Mouse (Mus musculus) embryonic facial prominence, embryonic 11.5 days (tissue): ENCODE measurements at regions not wholly inside any gene's neighbourhood (a gene's known extent, or its start where the extent isn't known, plus 50 kb on each side); places are given as distances from the start of the nearest gene placed in this dataset.
"Not testable (repeated sequence)": the region's sequence is repeated elsewhere in the genome, so short reads cannot be mapped to it uniquely, and the experiment has no call there.

Source experiments
- ATAC-seq: fragments of 200-750 bp; cut with Nextera tagmentation; replicated peaks from 2 replicates; pipeline ENCODE4 v1.8.0; 2017; ENCODE audit warnings: low read depth; ENCODE audit not compliant: insufficient number of reproducible peaks, low FRiP score, low TSS enrichment
- DNase-seq: peaks from one replicate; pipeline ENCODE4 v3.0.0-alpha.2; 2015; ENCODE audit warnings: low spot score
- H3K27ac ChIP-seq: fragments of 300-500 bp; sonication (generic); replicated peaks from 2 replicates; pipeline ENCODE4 v1.5.1; 2014; ENCODE audit warnings: mild to moderate bottlenecking, low read depth, low read length, control low read depth
- H3K27me3 ChIP-seq: fragments of 300-500 bp; sonication (generic); 2 replicates; pipeline ENCODE4 v1.6.1; 2014; ENCODE audit warnings: mild to moderate bottlenecking, low read length, moderate library complexity, mixed read lengths; ENCODE audit not compliant: control insufficient read depth, insufficient read depth
- H3K36me3 ChIP-seq: fragments of 300-500 bp; sonication (generic); replicated peaks from 2 replicates; pipeline ENCODE4 v1.6.1; 2014; ENCODE audit warnings: low read depth, mild to moderate bottlenecking, low read length, moderate library complexity, mixed read lengths; ENCODE audit not compliant: control insufficient read depth, insufficient read depth
- H3K4me1 ChIP-seq: fragments of 300-500 bp; sonication (generic); 2 replicates; pipeline ENCODE4 v1.6.1; 2014; ENCODE audit warnings: low read length, mixed read lengths; ENCODE audit not compliant: control insufficient read depth, insufficient read depth
- H3K4me2 ChIP-seq: fragments of 300-500 bp; sonication (generic); 2 replicates; pipeline ENCODE4 v1.6.1; 2014; ENCODE audit warnings: low read depth, mild to moderate bottlenecking, control low read depth, low read length, moderate library complexity
- H3K4me3 ChIP-seq: fragments of 300-500 bp; sonication (generic); 2 replicates; pipeline ENCODE4 v1.5.1; 2014; ENCODE audit warnings: low read depth, low read length, control low read depth
- H3K9ac ChIP-seq: fragments of 300-500 bp; sonication (generic); replicated peaks from 2 replicates; pipeline ENCODE4 v1.6.1; 2014; ENCODE audit warnings: mild to moderate bottlenecking, control low read depth, low read length
- H3K9me3 ChIP-seq: fragments of 300-500 bp; sonication (generic); replicated peaks from 2 replicates; pipeline ENCODE4 v1.6.1; 2016; ENCODE audit warnings: mild to moderate bottlenecking, low read length, inconsistent platforms, mixed read lengths; ENCODE audit not compliant: control insufficient read depth
- WGBS: fragments of 180-500 bp; shearing (Covaris S2); extraction: QIAGEN DNeasy Blood & Tissue Kit; methylation state at CpG from one replicate; pipeline ENCODE4 v1.1.7; 2014; 5-methylcytosine and 5-hydroxymethylcytosine counted together

- not testable (repeated sequence) for H3K4me3 ChIP-seq, H3K9me3 ChIP-seq, H3K4me1 ChIP-seq, H3K27me3 ChIP-seq, ATAC-seq, H3K36me3 ChIP-seq, H3K27ac ChIP-seq, H3K9ac ChIP-seq, H3K4me2 ChIP-seq
- DNase-seq: peak; percentile 37
- WGBS: 38% methylated on average over 6 of the region's 6 CpGs
Observed at GRCm38 (mm10) chr3:3302657-3303056, 2447.9 kb upstream of the Gm8797 start.

GRCm38 (mm10) chr3:3308461-3308860, 2442.1 kb upstream of the Gm8797 start:
- ATAC-seq (no peak), DNase-seq (no peak)
- no peaks in the 10 kb centered on the region for H3K27me3 ChIP-seq
- no peak overlapping the region for H3K27ac ChIP-seq
- WGBS: 63% methylated on average over 14 of the region's 14 CpGs
- H3K9me3 ChIP-seq: no peaks in the 10 kb centered on the region
- no peak overlapping the region for H3K4me2 ChIP-seq
- no peak overlapping the region for H3K4me3 ChIP-seq
- H3K4me1 ChIP-seq: no peaks in the 10 kb centered on the region
- H3K36me3 ChIP-seq: no peaks in the 10 kb centered on the region
- H3K9ac ChIP-seq: no peak overlapping the region

DNA sequence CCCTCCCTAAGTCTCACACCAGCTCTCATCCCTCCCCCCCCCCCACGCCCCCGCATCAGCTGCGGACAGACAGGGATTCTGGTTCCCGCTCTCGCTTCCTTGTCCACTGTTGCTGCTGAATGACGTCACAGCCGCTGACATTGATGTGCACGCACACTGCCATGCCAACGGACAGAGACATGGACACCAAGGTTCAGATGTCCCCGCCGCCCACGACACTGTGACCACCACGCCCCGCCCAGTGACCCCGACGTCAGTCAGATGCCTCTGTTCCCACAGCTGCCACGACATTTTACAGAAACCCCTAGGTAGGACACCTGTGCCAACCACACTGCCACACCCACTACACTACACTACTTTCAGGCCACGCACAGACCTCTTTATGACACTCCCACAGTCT, 2441.6 kb upstream of the Gm8797 start:
- H3K4me3 ChIP-seq: no peak overlapping the region
- DNase-seq (no peak), ATAC-seq (no peak)
- H3K27ac ChIP-seq: no peak overlapping the region
- no peaks in the 10 kb centered on the region for H3K27me3 ChIP-seq
- no peaks in the 10 kb centered on the region for H3K9me3 ChIP-seq
- H3K9ac ChIP-seq: no peak overlapping the region
- no peaks in the 10 kb centered on the region for H3K4me1 ChIP-seq
- H3K36me3 ChIP-seq: no peaks in the 10 kb centered on the region
- WGBS: 64% methylated on average over 18 of the region's 18 CpGs
- H3K4me2 ChIP-seq: no peak overlapping the region

DNA sequence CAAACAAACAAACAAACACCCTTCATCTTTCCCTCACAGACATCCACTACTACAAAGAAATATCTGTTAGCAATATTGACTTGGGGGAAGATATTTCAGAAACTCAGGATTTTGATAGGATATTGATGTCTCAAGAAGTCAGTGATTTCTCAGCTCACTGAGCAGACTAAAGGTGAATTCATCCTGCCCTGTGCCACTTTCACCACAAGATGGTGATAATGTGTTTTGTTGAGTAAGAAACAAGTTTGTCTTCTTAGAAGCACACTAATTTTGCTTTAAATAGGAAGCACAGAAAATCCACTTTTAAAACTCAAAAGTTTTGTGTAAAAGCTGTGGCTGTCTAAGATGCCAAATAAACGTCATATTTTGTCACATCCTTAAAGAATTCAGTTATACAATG, 2439.8 kb upstream of the Gm8797 start:
- WGBS: 34% methylated on average over 1 of the region's 1 CpGs
- no peak for ATAC-seq

GRCm38 (mm10) chr3:3349634-3350033, 2401.0 kb upstream of the Gm8797 start:
- no peak overlapping the region for H3K9ac ChIP-seq
- no peaks in the 10 kb centered on the region for H3K9me3 ChIP-seq
- H3K4me1 ChIP-seq: no peaks in the 10 kb centered on the region
- no peak overlapping the region for H3K4me2 ChIP-seq
- no peak; the same call in 1 of the 2 replicates for ATAC-seq
- no peaks in the 10 kb centered on the region for H3K27me3 ChIP-seq
- no peak overlapping the region for H3K4me3 ChIP-seq
- DNase-seq: no peak
- no peak overlapping the region for H3K27ac ChIP-seq
- WGBS: 51% methylated on average over 5 of the region's 5 CpGs
- no peaks in the 10 kb centered on the region for H3K36me3 ChIP-seq

More for the DNA sequence above, 2439.8 kb upstream of the Gm8797 start:
- peak; percentile 6 for DNase-seq
- no peak overlapping the region for H3K9ac ChIP-seq
- no peaks in the 10 kb centered on the region for H3K9me3 ChIP-seq
- H3K4me2 ChIP-seq: no peak overlapping the region
- no peaks in the 10 kb centered on the region for H3K27me3 ChIP-seq
- H3K4me1 ChIP-seq: no peaks in the 10 kb centered on the region
- H3K27ac ChIP-seq: no peak overlapping the region
- H3K4me3 ChIP-seq: no peak overlapping the region
- H3K36me3 ChIP-seq: no peaks in the 10 kb centered on the region

GRCm38 (mm10) chr3:3370859-3371258, 2379.7 kb upstream of the Gm8797 start:
- H3K4me2 ChIP-seq, H3K4me3 ChIP-seq, H3K27me3 ChIP-seq, H3K9ac ChIP-seq, H3K36me3 ChIP-seq, DNase-seq, H3K9me3 ChIP-seq, ATAC-seq, H3K4me1 ChIP-seq, H3K27ac ChIP-seq: not testable (repeated sequence)

DNA sequence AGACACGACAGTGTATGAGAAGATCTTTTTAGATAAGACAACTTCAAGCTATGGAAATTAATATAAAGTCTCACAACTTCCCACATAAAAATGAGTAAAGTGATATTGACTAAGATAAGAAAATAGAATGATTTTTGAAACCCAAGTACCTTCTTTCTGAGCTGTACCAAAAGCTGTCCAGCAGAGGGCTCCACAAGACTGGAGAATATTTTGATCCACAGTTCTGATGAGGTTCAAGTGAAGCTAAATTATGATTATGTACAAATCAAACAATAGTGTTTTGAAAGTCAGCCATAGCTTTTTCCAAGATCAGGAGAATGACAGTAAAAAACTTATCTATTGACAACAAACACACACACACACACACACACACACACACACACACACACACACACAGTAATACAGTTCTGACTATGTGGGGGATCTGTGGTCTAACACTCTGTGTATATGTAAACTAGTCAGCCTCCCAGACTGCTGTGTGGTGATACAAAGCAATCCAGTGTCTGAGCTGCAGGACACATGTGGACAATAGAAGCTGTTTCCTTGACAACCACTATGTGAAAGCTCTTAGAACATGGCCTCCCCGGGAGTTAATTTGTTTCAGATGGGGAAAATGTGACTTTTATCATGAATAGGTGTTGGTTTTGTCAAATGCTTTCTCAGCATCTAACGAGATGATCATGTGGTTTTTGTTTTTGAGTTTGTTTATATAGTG, 2362.4 kb upstream of the Gm8797 start:
- no peaks in the 10 kb centered on the region for H3K36me3 ChIP-seq

More for the DNA sequence above, 2362.4 kb upstream of the Gm8797 start:
- H3K4me1 ChIP-seq: no peaks in the 10 kb centered on the region
- no peak overlapping the region for H3K27ac ChIP-seq
- H3K4me2 ChIP-seq: no peak overlapping the region
- H3K4me3 ChIP-seq: no peak overlapping the region
- ATAC-seq: peak; percentile 93
- DNase-seq: peak; percentile 76
- no peaks in the 10 kb centered on the region for H3K27me3 ChIP-seq
- H3K9me3 ChIP-seq: no peaks in the 10 kb centered on the region
- no peak overlapping the region for H3K9ac ChIP-seq
- 28% methylated on average over 3 of the region's 3 CpGs for WGBS
